Mouse (Mus musculus) stomach, embryonic 14.5 days (tissue): Measurements from ENCODE around the gene Cnot6. TPM values are rescaled to one million over a fixed set of nuclear protein-coding genes. Genes with fewer than 3 reads are reported as not detected.

Experiments
- ATAC-seq: fragments of 200-750 bp; cut with Nextera tagmentation; 2 replicates; pipeline ENCODE4 v1.8.0; 2017; ENCODE audit warnings: low read depth, moderate TSS enrichment; ENCODE audit not compliant: insufficient number of reproducible peaks, insufficient read depth, low FRiP score
- H3K27ac ChIP-seq: fragments of 300-500 bp; sonication (generic); 2 replicates; pipeline ENCODE4 v1.5.1; 2014; ENCODE audit warnings: mild to moderate bottlenecking, low read length, moderate library complexity, mixed read lengths
- H3K27me3 ChIP-seq: fragments of 300-500 bp; sonication (generic); 2 replicates; pipeline ENCODE4 v1.6.1; 2014; ENCODE audit warnings: low read length, control low read depth, mixed read lengths; ENCODE audit not compliant: control insufficient read depth, insufficient read depth
- H3K36me3 ChIP-seq: fragments of 300-500 bp; sonication (generic); 2 replicates; pipeline ENCODE4 v1.6.1; 2014; ENCODE audit warnings: mild to moderate bottlenecking, control low read depth, low read length, moderate library complexity, mixed read lengths; ENCODE audit not compliant: control insufficient read depth, insufficient read depth
- H3K4me1 ChIP-seq: fragments of 300-500 bp; sonication (generic); 2 replicates; pipeline ENCODE4 v1.6.1; 2014; ENCODE audit warnings: low read length, control low read depth, mixed read lengths; ENCODE audit not compliant: control insufficient read depth, insufficient read depth
- H3K4me2 ChIP-seq: fragments of 300-500 bp; sonication (generic); replicated peaks from 2 replicates; pipeline ENCODE4 v1.6.1; 2014; ENCODE audit warnings: low read depth, low read length, control low read depth
- H3K4me3 ChIP-seq: fragments of 300-500 bp; sonication (generic); 2 replicates; pipeline ENCODE4 v1.5.1; 2014; ENCODE audit warnings: low read depth, low read length, control low read depth
- H3K9ac ChIP-seq: fragments of 300-500 bp; sonication (generic); replicated peaks from 2 replicates; pipeline ENCODE4 v1.6.1; 2014; ENCODE audit warnings: low read depth, mild to moderate bottlenecking, control low read depth, low read length, moderate library complexity, mixed read lengths
- H3K9me3 ChIP-seq: fragments of 300-500 bp; sonication (generic); 2 replicates; pipeline ENCODE4 v1.6.1; 2016; ENCODE audit warnings: low read depth, low read length, control low read depth; ENCODE audit not compliant: control insufficient read depth
- WGBS: fragments of 180-500 bp; shearing (Covaris S2); extraction: QIAGEN DNeasy Blood & Tissue Kit; methylation state at CpG from one replicate; pipeline ENCODE4 v1.1.7; 2014; 5-methylcytosine and 5-hydroxymethylcytosine counted together
- polyA plus RNA-seq: library from polyadenylated mRNA; unstranded; fragments of >200 nt; fragmentation: Nextera tagmentation; extraction: Ambion mirVana; gene quantifications from 2 replicates; pipeline ENCODE4 v1.2.1, GENCODE M21; 2014

Cnot6 gene
- polyA plus RNA-seq, 1 experiment from 2014 or later = 59.8 TPM

DNA sequence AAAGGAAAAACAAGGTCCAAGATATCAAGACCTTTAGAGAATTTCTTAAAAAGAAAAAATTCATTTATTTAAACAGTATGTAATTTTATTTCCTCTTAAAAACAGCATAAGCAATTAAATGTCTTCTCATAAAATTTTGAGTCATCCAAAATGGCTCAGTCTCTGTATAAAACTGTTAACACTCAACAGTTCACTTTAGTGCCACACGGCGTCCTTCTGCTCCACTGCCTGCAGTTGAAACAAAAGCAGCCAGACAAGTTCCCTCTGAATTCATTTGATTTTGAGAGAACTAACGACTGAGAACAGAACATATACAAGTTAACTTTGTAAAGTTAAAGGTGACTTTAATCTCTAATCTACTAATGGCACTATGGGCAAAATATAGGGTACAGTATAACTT is 39.1 kb downstream of the Cnot6 start:
- Histone ChIP-seq H3K4me3 (no peak overlapping the region), H3K9ac (no peak overlapping the region), H3K4me1 (no peaks in the 10 kb centered on the region), H3K36me3 (peaks cover 57% of the 10 kb centered on the region), H3K4me2 (no peak overlapping the region), H3K27ac (no peak overlapping the region), H3K9me3 (no peaks in the 10 kb centered on the region), H3K27me3 (no peaks in the 10 kb centered on the region)
- no peak for ATAC-seq
- 77% methylated on average over 3 of the region's 3 CpGs for WGBS

- no peak overlapping the region for H3K27ac ChIP-seq
- ATAC-seq = no peak
- H3K9ac ChIP-seq = no peak overlapping the region
- no peaks in the 10 kb centered on the region for H3K27me3 ChIP-seq
- H3K4me3 ChIP-seq = no peak overlapping the region
- H3K4me2 ChIP-seq = no peak overlapping the region
- no peaks in the 10 kb centered on the region for H3K9me3 ChIP-seq
- H3K36me3 ChIP-seq = peaks cover 7% of the 10 kb centered on the region; the same call in 1 of the 2 replicates
- 69% methylated on average over 4 of the region's 4 CpGs for WGBS
- no peaks in the 10 kb centered on the region for H3K4me1 ChIP-seq
Observed at GRCm38 (mm10) chr11:49665462-49665861, 47.1 kb downstream of the Cnot6 start.

GRCm38 (mm10) chr11:49664262-49665140 is 48.0 kb downstream of the Cnot6 start:
- no peaks in the 10 kb centered on the region for H3K9me3 ChIP-seq
- no peak overlapping the region for H3K4me2 ChIP-seq
- H3K4me3 ChIP-seq = no peak overlapping the region
- H3K27ac ChIP-seq = no peak overlapping the region
- no peak overlapping the region for H3K9ac ChIP-seq
- no peak for ATAC-seq
- no peaks in the 10 kb centered on the region for H3K27me3 ChIP-seq
- H3K36me3 ChIP-seq = no peaks in the 10 kb centered on the region
- H3K4me1 ChIP-seq = no peaks in the 10 kb centered on the region
- 77% methylated on average over 12 of the region's 12 CpGs for WGBS

- no peak within 1 kb of the TSS for H3K27ac ChIP-seq
- H3K27me3 ChIP-seq = no peaks in the 10 kb centered on the region
- 73% methylated on average over 5 of the region's 5 CpGs for WGBS
- H3K4me1 ChIP-seq = no peaks in the 10 kb centered on the region
- no peak within 1 kb of the TSS for H3K9ac ChIP-seq
- H3K4me2 ChIP-seq = no peak within 1 kb of the TSS
- no peaks in the 10 kb centered on the region for H3K9me3 ChIP-seq
- ATAC-seq = 0 out of 2 replicates have a peak, but pooled peaks have one; percentile 49
- no peaks in the 10 kb centered on the region for H3K36me3 ChIP-seq
- H3K4me3 ChIP-seq = no peak within 1 kb of the TSS
Observed at GRCm38 (mm10) chr11:49663310-49663709, 49.2 kb downstream of the Cnot6 start, which contains the start of gene Scgb3a1. Scgb3a1 (plus strand) TSS chr11:49663610.

DNA sequence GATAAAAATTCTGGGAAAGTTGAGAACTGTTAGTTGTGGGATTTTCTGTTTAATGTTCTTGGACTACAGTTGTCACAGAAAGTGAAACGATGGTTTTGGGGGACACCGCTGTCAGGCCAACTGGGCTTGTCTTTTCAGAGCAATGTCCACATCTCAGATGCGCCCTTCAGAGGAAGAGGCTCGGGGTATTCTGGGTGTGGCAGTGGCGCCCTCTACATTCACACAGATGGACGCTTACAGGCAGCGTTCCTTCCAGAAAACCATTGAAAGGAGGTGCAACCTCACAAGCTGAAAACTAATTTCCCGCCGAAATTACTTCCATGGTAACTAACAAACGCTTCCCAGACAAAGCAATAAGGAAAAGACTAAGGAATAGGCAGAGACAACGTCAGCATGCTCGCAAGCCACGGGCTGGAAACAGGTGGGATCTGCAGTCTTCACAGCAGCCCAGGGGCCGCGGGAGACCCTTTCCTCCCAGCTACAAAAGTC is 50.2 kb downstream of the Cnot6 start:
- H3K4me1 ChIP-seq = no peaks in the 10 kb centered on the region
- no peaks in the 10 kb centered on the region for H3K9me3 ChIP-seq
- 56% methylated on average over 15 of the region's 15 CpGs for WGBS
- H3K27me3 ChIP-seq = no peaks in the 10 kb centered on the region
- H3K27ac ChIP-seq = no peak overlapping the region
- H3K36me3 ChIP-seq = no peaks in the 10 kb centered on the region
- no peak overlapping the region for H3K4me3 ChIP-seq
- no peak overlapping the region for H3K4me2 ChIP-seq
- no peak overlapping the region for H3K9ac ChIP-seq
- ATAC-seq = no peak

DNA sequence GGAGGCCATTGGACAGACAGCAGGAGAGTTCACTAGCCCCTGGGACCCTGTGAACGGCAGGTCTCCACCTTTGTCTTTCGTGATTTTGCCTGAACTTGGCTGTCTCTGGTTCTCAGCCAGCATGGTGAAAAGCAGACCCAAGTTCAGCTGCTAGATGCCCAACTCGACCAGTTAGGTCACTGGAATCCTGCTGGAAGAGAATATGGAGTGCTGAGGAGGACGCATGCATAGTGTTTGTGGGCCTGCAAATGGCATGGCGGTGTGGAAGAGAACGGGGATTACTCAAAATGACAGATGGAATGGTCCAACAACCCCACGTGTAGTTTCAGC is 53.1 kb downstream of the Cnot6 start:
- H3K4me3 ChIP-seq = no peak overlapping the region
- no peaks in the 10 kb centered on the region for H3K4me1 ChIP-seq
- H3K27me3 ChIP-seq = no peaks in the 10 kb centered on the region
- H3K4me2 ChIP-seq = no peak overlapping the region
- ATAC-seq = no peak
- no peak overlapping the region for H3K9ac ChIP-seq
- WGBS = 68% methylated on average over 7 of the region's 7 CpGs
- no peak overlapping the region for H3K27ac ChIP-seq
- H3K36me3 ChIP-seq = no peaks in the 10 kb centered on the region
- no peaks in the 10 kb centered on the region for H3K9me3 ChIP-seq

- no peaks in the 10 kb centered on the region for H3K36me3 ChIP-seq
- no peaks in the 10 kb centered on the region for H3K4me1 ChIP-seq
- no peak overlapping the region for H3K4me2 ChIP-seq
- WGBS = 73% methylated on average over 10 of the region's 10 CpGs
- no peak overlapping the region for H3K27ac ChIP-seq
- H3K9me3 ChIP-seq = no peaks in the 10 kb centered on the region
- no peak for ATAC-seq
- H3K4me3 ChIP-seq = no peak overlapping the region
- no peaks in the 10 kb centered on the region for H3K27me3 ChIP-seq
- H3K9ac ChIP-seq = no peak overlapping the region
Observed at GRCm38 (mm10) chr11:49658791-49659469, 53.6 kb downstream of the Cnot6 start.

GRCm38 (mm10) chr11:49658065-49658464 is 54.5 kb downstream of the Cnot6 start:
- no peak overlapping the region for H3K4me3 ChIP-seq

More at GRCm38 (mm10) chr11:49658065-49658464, 54.5 kb downstream of the Cnot6 start:
- no peak overlapping the region for H3K9ac ChIP-seq
- H3K4me2 ChIP-seq = no peak overlapping the region
- WGBS = 64% methylated on average over 4 of the region's 4 CpGs
- ATAC-seq = no peak
- H3K36me3 ChIP-seq = no peaks in the 10 kb centered on the region
- no peak overlapping the region for H3K27ac ChIP-seq
- no peaks in the 10 kb centered on the region for H3K9me3 ChIP-seq
- H3K4me1 ChIP-seq = no peaks in the 10 kb centered on the region; the same call in 1 of the 2 replicates
- no peaks in the 10 kb centered on the region for H3K27me3 ChIP-seq
